In the genomic region with DNA sequence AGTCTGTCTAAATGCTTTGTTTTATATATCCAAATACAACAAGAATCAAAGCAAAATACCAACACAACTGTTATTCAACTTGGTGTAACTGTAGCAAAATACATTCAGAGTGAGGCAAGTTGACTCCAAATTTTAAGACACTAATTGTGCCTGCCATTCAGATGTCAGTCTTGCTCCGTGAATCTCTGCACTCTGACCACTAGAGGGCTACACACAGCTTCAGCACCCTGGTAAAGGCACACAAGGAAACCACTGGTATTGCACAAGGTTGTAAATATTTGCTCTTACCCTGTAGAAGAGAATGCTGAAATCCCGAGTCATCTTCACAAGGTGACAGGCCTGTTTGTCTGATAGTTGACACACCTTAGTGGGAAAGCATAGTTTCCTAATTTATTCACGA, we compare ENCODE assay signal across 9 mouse cellular contexts. TPM values are rescaled to one million over a fixed set of nuclear protein-coding genes. Genes with fewer than 3 reads are reported as not detected.
DNase-seq lines count a peak whose midpoint lies in the region; ATAC-seq and TF ChIP-seq lines count a peak whose summit lies in the region.
"Had no signal": no experiment of that assay in that cellular context is flagged by ENCODE, and none has a peak within 500 bp of the region (broad histone marks: within the 10 kb centered on the region; RNA-seq: fewer than 3 reads in every experiment).

No protein-coding gene starts in this region.

- no peak overlapping the region for H3K9ac ChIP-seq in MEL (ENCODE audit: control insufficient read depth, low read depth, low read length, poor library complexity, severe bottlenecking)
- H3K9ac ChIP-seq in hindbrain, embryonic 13.5 days: no peak overlapping the region
- H3K9ac ChIP-seq in stomach, embryonic 16.5 days (ENCODE audit: low read length): no peak overlapping the region
- H3K9ac ChIP-seq: heart, embryonic 13.5 days had no signal

- WGBS in hindbrain, embryonic 13.5 days: 50% methylated on average over 3 of the region's 3 CpGs
- WGBS in lung, adult 2 months: 22% methylated on average over 3 of the region's 3 CpGs
- 26% methylated on average over 3 of the region's 3 CpGs for WGBS in stomach, embryonic 16.5 days

- peaks cover 0 to 9% of the 10 kb centered on the region in 2 experiments; a peak in 2 of 4 replicates for H3K36me3 ChIP-seq in MEL (ENCODE audit: control insufficient read depth in 1 of 2, insufficient read depth in 2 of 2, low read length in 2 of 2)
- no peaks in the 10 kb centered on the region for H3K36me3 ChIP-seq in hindbrain, embryonic 13.5 days
- H3K36me3 ChIP-seq in stomach, embryonic 16.5 days (ENCODE audit: control insufficient read depth, insufficient read depth, low read length): no peaks in the 10 kb centered on the region

- no peak for TF ChIP-seq POLR2A in MEL (IDR thresholded peaks at IDR 0.05; ENCODE audit: control insufficient read depth in 1 of 2, insufficient read depth in 1 of 2, low read depth in 1 of 2, low read length in 2 of 2, poor library complexity in 1 of 2)
- TF ChIP-seq POLR2A in cortical plate, adult 2 months (IDR thresholded peaks at IDR 0.05; ENCODE audit: extremely low read depth, insufficient read depth, low read length): no peak
- no peak for TF ChIP-seq POLR2A in lung, adult 2 months (IDR thresholded peaks at IDR 0.05; ENCODE audit: borderline replicate concordance, extremely low read depth, low read depth, low read length)

- H3K4me3 ChIP-seq in left cerebral cortex, adult 2 months: no peak overlapping the region
- H3K4me3 ChIP-seq in MEL (ENCODE audit: control insufficient read depth in 1 of 2, insufficient read depth in 1 of 2, low read depth in 2 of 2, low read length in 2 of 2): no peak overlapping the region
- H3K4me3 ChIP-seq in cortical plate, adult 2 months (ENCODE audit: insufficient read depth, low read length): no peak overlapping the region
- H3K4me3 ChIP-seq in hindbrain, embryonic 13.5 days: no peak overlapping the region
- H3K4me3 ChIP-seq in lung, adult 2 months (replicated peaks; ENCODE audit: extremely low read depth, low read depth, low read length): no peak overlapping the region
- H3K4me3 ChIP-seq in stomach, embryonic 16.5 days (replicated peaks; ENCODE audit: low read length): no peak overlapping the region
- H3K4me3 ChIP-seq: heart, embryonic 13.5 days had no signal

- 0 out of 2 replicates have a peak, but pooled peaks have one; percentile 24 for ATAC-seq in hindbrain, embryonic 13.5 days (ENCODE audit: low FRiP score)
- ATAC-seq in stomach, embryonic 16.5 days (ENCODE audit: insufficient read depth, low FRiP score): peak; percentile 66; the same call in 1 of the 2 replicates

- TF ChIP-seq RAD21 in MEL (IDR thresholded peaks at IDR 0.05; ENCODE audit: low read depth, low read length): peak; percentile 42

- H3K79me2 ChIP-seq in MEL (ENCODE audit: control insufficient read depth, insufficient read depth, low read length, poor library complexity): no peaks in the 10 kb centered on the region

- no peak for DNase-seq in left cerebral cortex, adult 2 months (ENCODE audit: extremely low spot score in 1 of 2, low spot score in 2 of 2)
- no peak for DNase-seq in left cerebral cortex, postnatal 36 days (ENCODE audit: low spot score in 2 of 2)
- DNase-seq in MEL (ENCODE audit: low read depth, low spot score): peak; percentile 75
- no peak for DNase-seq in lung, adult 2 months
- no peak for DNase-seq in neural tube, embryonic 10.5 days (ENCODE audit: extremely low spot score, low spot score)

- TF ChIP-seq CTCF in left cerebral cortex, adult 2 months (IDR thresholded peaks at IDR 0.05): peak; percentile 83
- TF ChIP-seq CTCF in MEL (IDR thresholded peaks at IDR 0.05 in 2 of 3, conservative IDR thresholded peaks at IDR 0.05 in 1 of 3; ENCODE audit: control insufficient read depth in 1 of 3, insufficient read depth in 1 of 3, low read depth in 2 of 3, low read length in 3 of 3, poor library complexity in 1 of 3, severe bottlenecking in 1 of 3): peak; percentile 75 to 85 (median 79)
- TF ChIP-seq CTCF in cortical plate, adult 2 months (IDR thresholded peaks at IDR 0.05; ENCODE audit: extremely low read depth, insufficient read depth, low read length): peak; percentile 72
- TF ChIP-seq CTCF in lung, adult 2 months (IDR thresholded peaks at IDR 0.05; ENCODE audit: insufficient read depth, low read length): peak; percentile 82

- H3K9me3 ChIP-seq in MEL (replicated peaks; ENCODE audit: insufficient read depth, low read length): no peaks in the 10 kb centered on the region
- no peaks in the 10 kb centered on the region for H3K9me3 ChIP-seq in hindbrain, embryonic 13.5 days
- H3K9me3 ChIP-seq in stomach, embryonic 16.5 days (replicated peaks; ENCODE audit: control insufficient read depth, low read length): no peaks in the 10 kb centered on the region
- H3K9me3 ChIP-seq: heart, embryonic 13.5 days had no signal

- no peak for TF ChIP-seq EP300 in MEL (IDR thresholded peaks at IDR 0.05; ENCODE audit: low read depth in 1 of 2, low read length in 2 of 2)

- intact Hi-C loops in left cerebral cortex, adult 2 months (cut with DNase I): loop anchor here (5.0 kb wide), 1 partner anchor 885 kb away; no protein-coding TSS in a partner anchor
- intact Hi-C loops in left cerebral cortex, postnatal 36 days (cut with DNase I): no loop called here

- H3K27me3 ChIP-seq in MEL (ENCODE audit: control insufficient read depth in 1 of 2, insufficient read depth in 2 of 2, low read length in 2 of 2): no peaks in the 10 kb centered on the region
- no peaks in the 10 kb centered on the region for H3K27me3 ChIP-seq in hindbrain, embryonic 13.5 days
- H3K27me3 ChIP-seq in stomach, embryonic 16.5 days (ENCODE audit: control insufficient read depth, insufficient read depth, low read length): no peaks in the 10 kb centered on the region
- H3K27me3 ChIP-seq: heart, embryonic 13.5 days had no signal

- H3K4me1 ChIP-seq in MEL (ENCODE audit: control insufficient read depth in 1 of 2, insufficient read depth in 2 of 2, low read length in 2 of 2): peaks cover 0 to 4% of the 10 kb centered on the region in 2 experiments; a peak in 1 of 4 replicates
- no peaks in the 10 kb centered on the region for H3K4me1 ChIP-seq in cortical plate, adult 2 months (ENCODE audit: control insufficient read depth, insufficient read depth, low read length)
- H3K4me1 ChIP-seq in hindbrain, embryonic 13.5 days (replicated peaks): no peaks in the 10 kb centered on the region
- no peaks in the 10 kb centered on the region for H3K4me1 ChIP-seq in lung, adult 2 months (ENCODE audit: control insufficient read depth, insufficient read depth, low read length)
- no peaks in the 10 kb centered on the region for H3K4me1 ChIP-seq in stomach, embryonic 16.5 days (ENCODE audit: control insufficient read depth, insufficient read depth, low read length)
- H3K4me1 ChIP-seq: heart, embryonic 13.5 days had no signal

- no peak overlapping the region for H3K4me2 ChIP-seq in hindbrain, embryonic 13.5 days
- H3K4me2 ChIP-seq in stomach, embryonic 16.5 days (ENCODE audit: low read depth, low read length): no peak overlapping the region
- H3K4me2 ChIP-seq: heart, embryonic 13.5 days had no signal

- H3K27ac ChIP-seq in left cerebral cortex, adult 2 months: no peak overlapping the region
- H3K27ac ChIP-seq in MEL (ENCODE audit: control insufficient read depth, low read depth, low read length): no peak overlapping the region
- no peak overlapping the region for H3K27ac ChIP-seq in cortical plate, adult 2 months (ENCODE audit: insufficient read depth, low read length)
- H3K27ac ChIP-seq in hindbrain, embryonic 13.5 days: no peak overlapping the region
- H3K27ac ChIP-seq in stomach, embryonic 16.5 days (ENCODE audit: low read length): no peak overlapping the region
- H3K27ac ChIP-seq: heart, embryonic 13.5 days had no signal

TF ChIP-seq in MEL, 35 proteins besides CTCF, POLR2A, EP300 and RAD21:
- TF ChIP-seq MAFK (IDR thresholded peaks at IDR 0.05; ENCODE audit: borderline replicate concordance, low read depth, low read length) (no peak), ZC3H11A (IDR thresholded peaks at IDR 0.05; ENCODE audit: low read depth, low read length) (peak; percentile 19; the same call in 1 of the 2 replicates), SMC3 (IDR thresholded peaks at IDR 0.05; ENCODE audit: low read depth, low read length) (peak; percentile 65)

RNA-seq across cellular contexts. Expression of a gene that starts 31.8 kb away (rescaled TPM):
- total RNA-seq in left cerebral cortex, adult 2 months (2021): under 1 TPM in 1 of 2 experiments, not detected in 1; 0.23 TPM
- total RNA-seq in left cerebral cortex, postnatal 36 days (2021): under 1 TPM in 1 of 2 experiments, not detected in 1; 0.39 TPM
- 3.9 and 4.6 TPM in 2 replicates for total RNA-seq in MEL (2012; rRNA removed)
- polyA plus RNA-seq in MEL (2012; ENCODE audit: insufficient read depth in 1 of 2, insufficient read length in 2 of 2, low read depth in 1 of 2, low replicate concordance in 2 of 2, missing spikeins in 1 of 2): 1 to 10 TPM in 1 of 2 experiments, not detected in 1; 8.6 TPM
- 0.25 and 0.27 TPM in 2 replicates for polyA plus RNA-seq in cortical plate, adult 2 months (2012; rRNA removed)
- 7.3 and 7.6 TPM in 2 replicates for polyA plus RNA-seq in hindbrain, embryonic 13.5 days (2015; fragmentation: Nextera tagmentation; extraction: Ambion mirVana)
- polyA plus RNA-seq in lung, adult 2 months (2012; rRNA removed): 0.20 and 0.41 TPM in 2 replicates
- polyA plus RNA-seq in stomach, embryonic 16.5 days (2015; fragmentation: Nextera tagmentation; extraction: Ambion mirVana): 25.3 and 28.4 TPM in 2 replicates
